Mouse (Mus musculus): ENCODE data around the gene Akr1a1. TPM values are rescaled to one million over a fixed set of nuclear protein-coding genes. Genes with fewer than 3 reads are reported as not detected.
A peak's percentile ranks its signal among the peaks of the same experiment; 100 is the strongest.

The Akr1a1 gene
- polyA plus RNA-seq, 1 experiment = 547 TPM

- Histone ChIP-seq H3K4me3 (ENCODE audit: insufficient read depth, low read length) (no peak overlapping the region), H3K27ac (ENCODE audit: insufficient read depth, low read length) (no peak overlapping the region), H3K4me1 (ENCODE audit: control insufficient read depth, insufficient read depth, low read length) (peaks cover 3% of the 10 kb centered on the region)
- peak; percentile 57 for TF ChIP-seq CTCF (IDR thresholded peaks at IDR 0.05; ENCODE audit: extremely low read depth, insufficient read depth, low read length)
- no peak for TF ChIP-seq POLR2A (IDR thresholded peaks at IDR 0.05; ENCODE audit: extremely low read depth, insufficient read depth, low read length)
These were observed 7.2 kb downstream of the Akr1a1 start for GRCm38 (mm10) chr4:116644326-116644725.

- TF ChIP-seq POLR2A (IDR thresholded peaks at IDR 0.05; ENCODE audit: extremely low read depth, insufficient read depth, low read length) (no peak), CTCF (IDR thresholded peaks at IDR 0.05; ENCODE audit: extremely low read depth, insufficient read depth, low read length) (no peak)
- Histone ChIP-seq H3K4me3 (ENCODE audit: insufficient read depth, low read length) (no peak overlapping the region), H3K27ac (ENCODE audit: insufficient read depth, low read length) (no peak overlapping the region), H3K4me1 (ENCODE audit: control insufficient read depth, insufficient read depth, low read length) (peaks cover 2% of the 10 kb centered on the region; the same call in 1 of the 2 replicates)
These were observed 9.4 kb downstream of the Akr1a1 start for GRCm38 (mm10) chr4:116642071-116642470.

DNA sequence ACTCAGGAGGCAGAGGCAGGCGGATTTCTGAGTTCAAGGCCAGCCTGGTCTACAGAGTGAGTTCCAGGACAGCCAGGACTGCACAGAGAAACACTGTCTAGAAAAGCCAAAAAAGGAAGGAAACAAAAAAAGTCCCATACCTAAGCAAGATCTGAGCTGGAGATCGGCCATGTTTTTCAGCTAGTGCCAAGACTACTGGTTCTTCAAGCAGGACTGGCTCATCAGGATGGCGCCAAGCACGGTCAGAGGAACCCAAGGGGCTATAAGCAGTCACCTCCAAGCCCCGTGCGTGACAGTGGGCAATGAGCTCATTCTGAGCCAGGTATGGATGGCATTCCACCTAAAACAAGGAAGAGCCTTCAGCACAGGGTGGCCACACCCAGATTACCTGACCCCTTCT lies 12.7 kb downstream of the Akr1a1 start:
- Histone ChIP-seq H3K27ac (ENCODE audit: insufficient read depth, low read length) (no peak overlapping the region), H3K4me3 (ENCODE audit: insufficient read depth, low read length) (no peak overlapping the region), H3K4me1 (ENCODE audit: control insufficient read depth, insufficient read depth, low read length) (no peaks in the 10 kb centered on the region)
- no peak for TF ChIP-seq CTCF (IDR thresholded peaks at IDR 0.05; ENCODE audit: extremely low read depth, insufficient read depth, low read length)
- no peak for TF ChIP-seq POLR2A (IDR thresholded peaks at IDR 0.05; ENCODE audit: extremely low read depth, insufficient read depth, low read length)

- no peak for TF ChIP-seq POLR2A (IDR thresholded peaks at IDR 0.05; ENCODE audit: extremely low read depth, insufficient read depth, low read length)
- no peak for TF ChIP-seq CTCF (IDR thresholded peaks at IDR 0.05; ENCODE audit: extremely low read depth, insufficient read depth, low read length)
- Histone ChIP-seq H3K4me3 (ENCODE audit: insufficient read depth, low read length) (no peak overlapping the region), H3K27ac (ENCODE audit: insufficient read depth, low read length) (no peak overlapping the region), H3K4me1 (ENCODE audit: control insufficient read depth, insufficient read depth, low read length) (no peaks in the 10 kb centered on the region)
These were observed 16.3 kb downstream of the Akr1a1 start for GRCm38 (mm10) chr4:116635197-116635596.

DNA sequence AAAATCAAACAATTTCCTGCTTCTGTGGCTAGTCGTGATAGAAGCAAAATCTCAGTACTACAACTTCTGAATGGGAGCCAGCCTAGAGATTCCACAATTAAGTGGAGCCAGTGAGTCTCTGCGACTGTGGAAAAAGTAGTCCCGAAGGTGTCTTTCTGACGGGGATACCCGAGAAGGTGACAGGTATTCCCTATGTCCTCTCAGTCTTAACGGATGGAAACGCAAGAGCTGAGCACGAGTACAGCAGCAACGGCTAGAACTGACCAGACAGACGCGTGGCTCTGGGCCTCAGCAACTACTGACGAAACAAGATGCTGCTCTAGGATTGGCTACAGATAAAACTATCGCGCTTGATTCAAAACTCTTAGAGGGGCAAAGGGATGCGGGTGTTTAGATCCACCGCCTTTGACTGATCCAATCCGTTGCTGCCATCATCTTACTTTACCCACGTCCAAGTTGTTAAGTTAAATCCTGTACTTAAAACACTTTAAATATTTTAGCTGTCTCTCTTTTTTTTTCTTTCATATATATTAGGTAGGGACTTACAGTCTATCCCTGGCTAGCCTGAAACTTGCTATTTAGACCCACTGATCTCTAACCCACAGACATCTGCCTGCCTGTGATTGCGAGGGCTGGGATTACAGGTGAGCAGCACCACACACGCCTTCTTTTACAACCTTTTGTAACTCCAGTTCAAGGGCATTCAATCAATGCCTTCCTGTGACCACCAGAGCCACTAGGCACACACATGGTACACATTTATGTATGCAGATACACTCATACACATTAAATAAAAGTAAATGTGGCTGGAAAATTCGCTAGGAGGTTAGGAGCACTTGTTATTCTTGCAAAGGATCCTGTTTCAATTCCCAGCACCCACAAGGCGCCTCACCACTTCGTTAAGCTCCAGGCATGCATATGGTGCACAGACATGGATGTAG lies 23.5 kb downstream of the Akr1a1 start, which contains the start of gene Nasp:
Nasp (minus strand) TSS at position 220 of the 941 bp plus-strand sequence.
- H3K4me3 ChIP-seq (ENCODE audit: insufficient read depth, low read length) = peak within 1 kb of the TSS; percentile 63
- no peaks in the 10 kb centered on the region for H3K4me1 ChIP-seq (ENCODE audit: control insufficient read depth, insufficient read depth, low read length)
- no peak for TF ChIP-seq CTCF (IDR thresholded peaks at IDR 0.05; ENCODE audit: extremely low read depth, insufficient read depth, low read length)
- no peak for TF ChIP-seq POLR2A (IDR thresholded peaks at IDR 0.05; ENCODE audit: extremely low read depth, insufficient read depth, low read length)
- H3K27ac ChIP-seq (ENCODE audit: insufficient read depth, low read length) = 0 out of 2 replicates have a peak within 1 kb of the TSS, but pooled peaks have one; percentile 2

DNA sequence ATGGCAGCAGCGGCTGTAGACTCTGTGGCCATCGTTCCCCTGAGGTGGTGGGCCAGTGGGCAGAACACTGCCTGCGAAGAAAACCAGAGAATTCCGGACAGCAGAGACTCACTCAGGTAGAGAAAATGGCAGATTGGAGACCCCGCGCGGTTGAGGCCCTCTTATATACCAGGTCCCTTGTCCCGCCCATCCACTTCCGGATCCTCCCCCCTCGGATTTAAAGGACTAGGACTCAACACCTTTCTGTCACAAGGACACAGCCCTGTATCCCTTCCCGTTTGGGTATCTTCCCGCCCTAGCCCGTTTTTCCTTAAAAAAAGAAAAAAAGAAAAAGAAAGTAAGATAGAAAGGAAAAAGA lies 24.1 kb downstream of the Akr1a1 start:
- Histone ChIP-seq H3K27ac (ENCODE audit: insufficient read depth, low read length) (0 out of 2 replicates have a peak overlapping the region, but pooled peaks have one; percentile 2), H3K4me1 (ENCODE audit: control insufficient read depth, insufficient read depth, low read length) (no peaks in the 10 kb centered on the region), H3K4me3 (ENCODE audit: insufficient read depth, low read length) (peak overlapping the region; percentile 63)
- TF ChIP-seq CTCF (IDR thresholded peaks at IDR 0.05; ENCODE audit: extremely low read depth, insufficient read depth, low read length) (no peak), POLR2A (IDR thresholded peaks at IDR 0.05; ENCODE audit: extremely low read depth, insufficient read depth, low read length) (peak; percentile 97)

DNA sequence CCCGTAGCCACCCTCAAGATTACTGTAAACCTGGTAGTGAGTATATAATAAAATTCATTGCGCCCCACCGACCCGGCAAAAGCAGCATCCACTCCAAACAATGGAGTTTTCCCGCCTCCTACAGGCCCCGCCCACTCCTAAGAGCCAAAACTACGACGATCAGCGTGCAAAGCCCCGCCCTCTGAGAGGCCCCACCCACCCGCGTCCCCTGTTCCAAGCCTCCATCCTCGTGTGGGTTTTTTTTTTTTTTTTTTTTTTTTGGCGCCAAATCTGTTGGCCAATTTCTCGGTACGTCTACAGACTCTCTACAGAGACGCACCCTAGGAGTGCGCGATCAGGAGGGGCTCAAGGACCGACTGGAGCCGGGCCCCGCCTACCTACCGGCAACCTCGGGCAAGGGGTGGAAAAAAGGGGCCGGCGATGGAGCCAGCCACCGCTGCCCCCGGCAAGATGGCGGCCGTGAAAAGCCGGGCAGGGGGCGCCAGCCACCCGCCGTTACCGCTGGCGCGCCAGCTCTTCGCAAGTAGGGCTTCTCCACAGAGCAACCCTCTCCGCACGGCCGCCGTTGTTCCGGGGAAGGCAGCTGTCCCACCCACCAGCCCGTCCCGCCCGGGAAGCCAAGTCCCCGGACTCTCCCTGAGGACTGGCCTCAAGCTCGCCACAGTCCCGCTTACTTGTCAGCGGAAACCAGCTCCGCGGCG lies 24.7 kb downstream of the Akr1a1 start:
- 0 out of 2 replicates have a peak overlapping the region, but pooled peaks have one; percentile 2 for H3K27ac ChIP-seq (ENCODE audit: insufficient read depth, low read length)
- H3K4me3 ChIP-seq (ENCODE audit: insufficient read depth, low read length) = peak overlapping the region; percentile 63
- no peaks in the 10 kb centered on the region for H3K4me1 ChIP-seq (ENCODE audit: control insufficient read depth, insufficient read depth, low read length)
- TF ChIP-seq POLR2A (IDR thresholded peaks at IDR 0.05; ENCODE audit: extremely low read depth, insufficient read depth, low read length) (no peak), CTCF (IDR thresholded peaks at IDR 0.05; ENCODE audit: extremely low read depth, insufficient read depth, low read length) (no peak)

- Histone ChIP-seq H3K27ac (ENCODE audit: insufficient read depth, low read length) (no peak overlapping the region), H3K4me3 (ENCODE audit: insufficient read depth, low read length) (no peak overlapping the region), H3K4me1 (ENCODE audit: control insufficient read depth, insufficient read depth, low read length) (no peaks in the 10 kb centered on the region)
- TF ChIP-seq POLR2A (IDR thresholded peaks at IDR 0.05; ENCODE audit: extremely low read depth, insufficient read depth, low read length) (no peak), CTCF (IDR thresholded peaks at IDR 0.05; ENCODE audit: extremely low read depth, insufficient read depth, low read length) (no peak)
These were observed 26.6 kb downstream of the Akr1a1 start for GRCm38 (mm10) chr4:116624831-116625230.

GRCm38 (mm10) chr4:116615237-116615636 lies 36.2 kb downstream of the Akr1a1 start:
- H3K4me3 ChIP-seq (ENCODE audit: insufficient read depth, low read length) = no peak overlapping the region
- no peak overlapping the region for H3K27ac ChIP-seq (ENCODE audit: insufficient read depth, low read length)
- H3K4me1 ChIP-seq (ENCODE audit: control insufficient read depth, insufficient read depth, low read length) = no peaks in the 10 kb centered on the region
- no peak for TF ChIP-seq POLR2A (IDR thresholded peaks at IDR 0.05; ENCODE audit: extremely low read depth, insufficient read depth, low read length)
- no peak for TF ChIP-seq CTCF (IDR thresholded peaks at IDR 0.05; ENCODE audit: extremely low read depth, insufficient read depth, low read length)

All from cortical plate, adult 2 months (tissue).